Mouse (Mus musculus) heart, adult 18-20 months (tissue): ENCODE data around the gene Anks3. TPM values are rescaled to one million over a fixed set of nuclear protein-coding genes. Genes with fewer than 3 reads are reported as not detected.

ENCODE experiments used
- DNase-seq, 2 experiments: peaks; one replicate each; pipeline ENCODE4 v3.0.0; 2021 to 2022; ENCODE audit warnings: mixed read lengths in 1 of 2
- total RNA-seq, 2 experiments: library from RNA; stranded (reverse); gene quantifications; 2 replicates each; pipeline ENCODE4 v1.2.3; 2021

Anks3 gene
- total RNA-seq, 2 experiments from 2014 or later: 11.3 to 14.7 TPM

GRCm38 (mm10) chr16:4898881-4899280, 65.1 kb downstream of the Anks3 start:
- DNase-seq: no peak

DNA sequence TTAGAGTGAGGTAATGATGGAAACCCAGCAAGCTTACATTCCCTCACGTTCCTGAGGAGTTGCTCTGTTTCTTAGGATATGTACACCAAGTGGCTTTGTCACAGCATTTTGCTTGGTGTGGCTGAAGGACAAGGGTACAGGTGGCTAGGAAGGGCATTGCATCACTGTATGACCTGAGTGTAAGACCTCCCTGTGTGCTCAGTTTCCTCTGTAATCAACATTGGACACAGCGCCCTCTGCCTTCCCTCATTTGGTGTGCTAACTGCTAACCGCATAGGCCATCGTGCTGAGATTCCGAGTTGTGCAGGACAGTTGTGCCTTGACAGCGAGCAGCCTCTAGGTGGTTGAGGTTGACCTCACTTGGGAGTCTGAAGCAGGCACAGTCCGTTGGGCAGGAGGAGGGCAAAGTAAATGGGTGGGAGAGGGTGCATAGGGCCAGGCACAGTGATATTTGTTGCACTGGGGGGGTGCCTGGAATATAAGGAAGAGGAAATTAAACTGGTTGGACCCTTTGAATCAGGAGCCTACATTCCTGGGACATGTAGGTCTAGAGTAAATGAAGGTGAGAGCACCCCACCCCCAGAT, 66.8 kb downstream of the Anks3 start:
- DNase-seq: no peak

GRCm38 (mm10) chr16:4896249-4897027, 67.6 kb downstream of the Anks3 start:
- peak; percentile 83 to 88 for DNase-seq

GRCm38 (mm10) chr16:4894201-4894908, 69.7 kb downstream of the Anks3 start:
- DNase-seq: peak in 1 of 2 experiments; percentile 57

GRCm38 (mm10) chr16:4892171-4892570, 71.8 kb downstream of the Anks3 start:
- no peak for DNase-seq

Other genes starting within 250 kb of the Anks3 start
- 1 to 10 TPM; 2.0 to 3.0 TPM for gene Nmral1, start 244.8 kb downstream of the Anks3 start, total RNA-seq
- gene Hmox2, start 237.8 kb downstream of the Anks3 start, total RNA-seq: 10 to 100 TPM; 76.9 to 95.9 TPM
- 10 to 100 TPM; 60.1 to 68.1 TPM for gene Cdip1, start 173.9 kb downstream of the Anks3 start, total RNA-seq
- under 1 TPM in 1 of 2 experiments, not detected in 1; 0.51 TPM for gene 4930562C15Rik, start 128.8 kb downstream of the Anks3 start, total RNA-seq
- 10 to 100 TPM; 14.3 to 19.7 TPM for gene Ubald1, start 83.9 kb downstream of the Anks3 start, total RNA-seq
- gene Mgrn1, start 78.0 kb downstream of the Anks3 start, total RNA-seq: 100 to 1,000 TPM; 165 to 167 TPM
- 10 to 100 TPM; 19.1 to 20.4 TPM for gene Nudt16l1, start 25.4 kb downstream of the Anks3 start, total RNA-seq
- gene Sept12, start 33.6 kb upstream of the Anks3 start, total RNA-seq: not detected
- gene Smim22, start 43.1 kb upstream of the Anks3 start, total RNA-seq: not detected
- 10 to 100 TPM; 14.0 to 18.8 TPM for gene Rogdi, start 49.3 kb upstream of the Anks3 start, total RNA-seq
- 10 to 100 TPM; 40.6 to 43.3 TPM for gene Glyr1, start 85.7 kb upstream of the Anks3 start, total RNA-seq
- gene Ubn1, start 85.9 kb upstream of the Anks3 start, total RNA-seq: 10 to 100 TPM; 21.3 to 23.2 TPM
- gene Ppl, start 168.2 kb upstream of the Anks3 start, total RNA-seq: 1 to 10 TPM; 4.9 to 6.8 TPM
- under 1 TPM; 0.55 to 0.72 TPM for gene Sec14l5, start 182.9 kb upstream of the Anks3 start, total RNA-seq
- 10 to 100 TPM; 12.0 to 14.5 TPM for gene Nagpa, start 239.8 kb upstream of the Anks3 start, total RNA-seq